Mouse (Mus musculus): ENCODE measurements around the gene Slc43a1.

DNA sequence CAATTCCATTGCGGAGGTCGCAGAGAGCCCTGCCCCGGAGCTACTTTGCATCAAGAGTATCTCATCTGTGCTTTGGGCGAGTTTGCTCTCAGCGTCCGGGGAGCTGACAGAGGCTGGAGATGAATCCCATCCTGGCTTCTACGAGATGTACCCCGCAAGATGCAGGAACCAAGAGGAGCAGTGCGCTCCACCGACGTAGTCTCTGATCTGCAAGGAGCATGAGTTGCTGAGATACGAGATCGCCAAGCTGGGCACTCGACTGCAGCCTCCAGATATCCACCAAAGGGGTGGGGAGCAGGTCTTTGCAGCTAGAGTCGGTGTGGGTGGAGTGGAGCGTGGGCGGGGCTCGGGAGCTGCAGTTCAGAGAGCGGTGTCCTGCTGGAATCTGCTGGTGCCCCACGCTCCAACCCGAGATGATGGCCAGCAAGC is 40.1 kb upstream of the Slc43a1 start, which contains the start of gene Ube2l6:
- TF ChIP-seq CTCF (IDR thresholded peaks at IDR 0.05; ENCODE audit: borderline replicate concordance, insufficient read depth, low read length), result no peak
- 0 out of 2 replicates have a peak, but pooled peaks have one; percentile 30 for TF ChIP-seq POLR2A (IDR thresholded peaks at IDR 0.05; ENCODE audit: low read depth, low read length)
